Mouse (Mus musculus) intestine, embryonic 16.5 days (tissue): Measurements from ENCODE around the gene Gltpd2. TPM values are rescaled to one million over a fixed set of nuclear protein-coding genes. Genes with fewer than 3 reads are reported as not detected.

ENCODE experiments used
- ATAC-seq: fragments of 200-750 bp; cut with Nextera tagmentation; 2 replicates; pipeline ENCODE4 v1.8.0; 2017; ENCODE audit warnings: moderate TSS enrichment, moderate library complexity
- H3K27ac ChIP-seq: fragments of 300-500 bp; sonication (generic); 2 replicates; pipeline ENCODE4 v1.5.1; 2014; ENCODE audit warnings: mild to moderate bottlenecking, low read length
- H3K27me3 ChIP-seq: fragments of 300-500 bp; sonication (generic); replicated peaks from 2 replicates; pipeline ENCODE4 v1.6.1; 2014; ENCODE audit warnings: low read length, control low read depth, mixed read lengths; ENCODE audit not compliant: control insufficient read depth, insufficient read depth
- H3K36me3 ChIP-seq: fragments of 300-500 bp; sonication (generic); 2 replicates; pipeline ENCODE4 v1.6.1; 2014; ENCODE audit warnings: low read length, control low read depth; ENCODE audit not compliant: control insufficient read depth, insufficient read depth
- H3K4me1 ChIP-seq: fragments of 300-500 bp; sonication (generic); 2 replicates; pipeline ENCODE4 v1.6.1; 2014; ENCODE audit warnings: low read length, control low read depth, mixed read lengths; ENCODE audit not compliant: control insufficient read depth, insufficient read depth
- H3K4me2 ChIP-seq: fragments of 300-500 bp; sonication (generic); 2 replicates; pipeline ENCODE4 v1.6.1; 2014; ENCODE audit warnings: low read depth, low read length, control low read depth
- H3K4me3 ChIP-seq: fragments of 300-500 bp; sonication (generic); 2 replicates; pipeline ENCODE4 v1.5.1; 2014; ENCODE audit warnings: mild to moderate bottlenecking, low read length
- H3K9ac ChIP-seq: fragments of 300-500 bp; sonication (generic); 2 replicates; pipeline ENCODE4 v1.6.1; 2014; ENCODE audit warnings: low read depth, low read length
- H3K9me3 ChIP-seq: fragments of 300-500 bp; sonication (generic); 2 replicates; pipeline ENCODE4 v1.6.1; 2016; ENCODE audit warnings: low read length, control low read depth; ENCODE audit not compliant: control insufficient read depth
- WGBS: fragments of 180-500 bp; shearing (Covaris S2); extraction: QIAGEN DNeasy Blood & Tissue Kit; methylation state at CpG from one replicate; pipeline ENCODE4 v1.1.7; 2014; 5-methylcytosine and 5-hydroxymethylcytosine counted together
- polyA plus RNA-seq: library from polyadenylated mRNA; unstranded; fragments of >200 nt; fragmentation: Nextera tagmentation; extraction: Ambion mirVana; gene quantifications from 2 replicates; pipeline ENCODE4 v1.2.1, GENCODE M21; 2015

The Gltpd2 gene
- polyA plus RNA-seq, 1 experiment from 2014 or later: 2.0 TPM

- no peak overlapping the region for H3K27ac ChIP-seq
- H3K4me2 ChIP-seq: no peak overlapping the region
- 61% methylated on average over 7 of the region's 7 CpGs for WGBS
- no peaks in the 10 kb centered on the region for H3K36me3 ChIP-seq
- H3K9ac ChIP-seq: no peak overlapping the region
- H3K27me3 ChIP-seq: no peaks in the 10 kb centered on the region
- H3K9me3 ChIP-seq: no peaks in the 10 kb centered on the region
- no peak for ATAC-seq
- H3K4me3 ChIP-seq: no peak overlapping the region
- H3K4me1 ChIP-seq: peaks cover 25% of the 10 kb centered on the region
These were observed 47.6 kb downstream of the Gltpd2 start for GRCm38 (mm10) chr11:70566586-70566985.

Other genes with a start within 250 kb of the Gltpd2 start
- gene Alox12e, start 196.6 kb upstream of the Gltpd2 start, polyA plus RNA-seq: 0.13 TPM in 1 of 2 replicates, not detected in the other
- gene Alox15, start 167.2 kb upstream of the Gltpd2 start, polyA plus RNA-seq: 0.64 and 1.1 TPM in 2 replicates
- gene Pelp1, start 109.2 kb upstream of the Gltpd2 start, polyA plus RNA-seq: 29.1 and 31.5 TPM in 2 replicates
- 10.1 and 10.7 TPM in 2 replicates for gene Arrb2, start 86.6 kb upstream of the Gltpd2 start, polyA plus RNA-seq
- gene Med11, start 67.3 kb upstream of the Gltpd2 start, polyA plus RNA-seq: 38.4 and 41.7 TPM in 2 replicates
- gene Zmynd15, start 59.8 kb upstream of the Gltpd2 start, polyA plus RNA-seq: 1.1 and 1.2 TPM in 2 replicates
- gene Cxcl16, start 59.2 kb upstream of the Gltpd2 start, polyA plus RNA-seq: 10.9 and 11.9 TPM in 2 replicates
- gene Tm4sf5, start 14.0 kb upstream of the Gltpd2 start, polyA plus RNA-seq: 253 and 283 TPM in 2 replicates
- 0.28 and 0.71 TPM in 2 replicates for gene Vmo1, start 4.6 kb upstream of the Gltpd2 start, polyA plus RNA-seq
- gene Psmb6, start 6.2 kb downstream of the Gltpd2 start, polyA plus RNA-seq: 626 and 669 TPM in 2 replicates
- gene Gm40193, start 13.7 kb downstream of the Gltpd2 start, polyA plus RNA-seq: not detected in 2 replicates
- gene Pld2, start 20.9 kb downstream of the Gltpd2 start, polyA plus RNA-seq: 9.3 and 10.0 TPM in 2 replicates
- 9.3 and 10.6 TPM in 2 replicates for gene Mink1, start 43.7 kb downstream of the Gltpd2 start, polyA plus RNA-seq
- not detected in 2 replicates for gene 4930544D05Rik, start 96.7 kb downstream of the Gltpd2 start, polyA plus RNA-seq
- gene Chrne, start 100.0 kb downstream of the Gltpd2 start, polyA plus RNA-seq: 0.17 TPM in 1 of 2 replicates, not detected in the other
- 0.05 and 0.06 TPM in 2 replicates for gene Gp1ba, start 119.9 kb downstream of the Gltpd2 start, polyA plus RNA-seq
- gene Rnf167, start 128.0 kb downstream of the Gltpd2 start, polyA plus RNA-seq: 121 and 123 TPM in 2 replicates
- 215 and 216 TPM in 2 replicates for gene Slc25a11, start 128.3 kb downstream of the Gltpd2 start, polyA plus RNA-seq
- 2,307 and 2,326 TPM in 2 replicates for gene Pfn1, start 135.4 kb downstream of the Gltpd2 start, polyA plus RNA-seq
- 12.8 and 13.5 TPM in 2 replicates for gene Eno3, start 138.0 kb downstream of the Gltpd2 start, polyA plus RNA-seq
- 132 and 159 TPM in 2 replicates for gene Spag7, start 150.2 kb downstream of the Gltpd2 start, polyA plus RNA-seq
- 14.2 and 14.4 TPM in 2 replicates for gene Camta2, start 168.9 kb downstream of the Gltpd2 start, polyA plus RNA-seq
- 1.4 and 1.8 TPM in 2 replicates for gene Inca1, start 181.0 kb downstream of the Gltpd2 start, polyA plus RNA-seq
- gene Kif1c, start 181.4 kb downstream of the Gltpd2 start, polyA plus RNA-seq: 2.3 and 2.8 TPM in 2 replicates
- 4.8 and 5.3 TPM in 2 replicates for gene Zfp3, start 245.0 kb downstream of the Gltpd2 start, polyA plus RNA-seq